Mouse (Mus musculus): ENCODE results near the gene Rab11b. TPM values are rescaled to one million over a fixed set of nuclear protein-coding genes. Genes with fewer than 3 reads are reported as not detected.
A peak's percentile ranks its signal among the peaks of the same experiment; 100 is the strongest.

Gene Rab11b
- polyA plus RNA-seq, 2 experiments, result 192 to 312 TPM

DNA sequence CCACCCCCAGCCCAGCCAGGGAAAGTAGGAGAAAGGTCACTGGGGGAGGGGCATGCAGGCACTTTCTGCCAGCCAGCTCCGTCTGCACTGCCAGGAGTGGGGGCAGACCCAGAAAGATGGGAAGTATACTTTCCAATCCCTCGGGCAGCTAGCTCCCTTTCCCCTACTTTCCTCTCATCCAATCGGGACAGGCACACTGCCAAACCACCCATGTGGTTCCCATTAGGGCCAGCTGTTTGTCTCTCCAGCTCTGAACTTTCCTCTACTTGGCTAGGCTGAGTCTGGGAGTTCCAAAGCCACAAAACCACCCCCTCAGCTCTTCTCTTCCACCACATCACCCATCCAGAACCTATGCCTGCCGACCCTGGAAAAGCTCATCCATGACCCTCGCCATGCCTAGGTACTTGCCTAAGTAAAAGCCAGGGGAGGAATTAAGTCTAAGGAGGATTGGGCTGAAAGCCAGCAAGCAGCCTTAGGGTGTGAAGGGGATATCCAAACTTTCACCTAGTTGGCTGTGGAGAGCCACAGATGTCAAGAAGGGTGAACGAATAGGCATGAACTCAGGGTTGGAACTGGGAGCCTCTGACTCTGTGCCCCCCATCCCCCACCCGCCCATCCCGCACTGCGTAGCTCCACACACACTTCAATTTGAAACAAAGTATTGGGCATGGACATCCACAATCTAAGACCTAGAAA, 19.1 kb upstream of the Rab11b start:
- no peak for TF ChIP-seq POLR2A (IDR thresholded peaks at IDR 0.05; ENCODE audit: borderline replicate concordance, extremely low read depth, insufficient read depth, insufficient read length)
- peak overlapping the region; percentile 90 for H3K27ac ChIP-seq (replicated peaks; ENCODE audit: low read depth, low read length)
- peak; percentile 91 for ATAC-seq (ENCODE audit: low FRiP score, low read depth)
- H3K9me3 ChIP-seq (ENCODE audit: control insufficient read depth, low read length), result no peaks in the 10 kb centered on the region
- peak overlapping the region; percentile 80 for H3K4me2 ChIP-seq (replicated peaks; ENCODE audit: low read depth, low read length, severe bottlenecking)
- H3K36me3 ChIP-seq (ENCODE audit: control insufficient read depth, insufficient read depth, low read length), result peaks cover 42% of the 10 kb centered on the region
- H3K4me3 ChIP-seq (replicated peaks; ENCODE audit: low read length), result peak overlapping the region; percentile 51
- WGBS, result 15% methylated on average over 9 of the region's 9 CpGs
- peaks cover 47% of the 10 kb centered on the region for H3K4me1 ChIP-seq (ENCODE audit: control insufficient read depth, insufficient read depth, low read length)
- DNase-seq (ENCODE audit: low spot score), result peak; percentile 96
- H3K9ac ChIP-seq (ENCODE audit: low read depth, low read length, severe bottlenecking), result peak overlapping the region; percentile 63
- H3K27me3 ChIP-seq (ENCODE audit: control insufficient read depth, insufficient read depth, low read length), result no peaks in the 10 kb centered on the region

GRCm38 (mm10) chr17:33775287-33775686, 15.0 kb upstream of the Rab11b start:
- Histone ChIP-seq H3K4me1 (ENCODE audit: control insufficient read depth, insufficient read depth, low read length) (peaks cover 25% of the 10 kb centered on the region), H3K9me3 (ENCODE audit: control insufficient read depth, low read length) (no peaks in the 10 kb centered on the region), H3K36me3 (ENCODE audit: control insufficient read depth, insufficient read depth, low read length) (peaks cover 44% of the 10 kb centered on the region), H3K27ac (replicated peaks; ENCODE audit: low read depth, low read length) (no peak overlapping the region), H3K27me3 (ENCODE audit: control insufficient read depth, insufficient read depth, low read length) (no peaks in the 10 kb centered on the region), H3K4me3 (replicated peaks; ENCODE audit: low read length) (no peak overlapping the region), H3K4me2 (replicated peaks; ENCODE audit: low read depth, low read length, severe bottlenecking) (no peak overlapping the region), H3K9ac (ENCODE audit: low read depth, low read length, severe bottlenecking) (no peak overlapping the region)
- WGBS, result 93% methylated on average over 4 of the region's 4 CpGs
- ATAC-seq (ENCODE audit: low FRiP score, low read depth) (no peak), DNase-seq (ENCODE audit: low spot score) (no peak)
- TF ChIP-seq POLR2A (IDR thresholded peaks at IDR 0.05; ENCODE audit: borderline replicate concordance, extremely low read depth, insufficient read depth, insufficient read length), result no peak

DNA sequence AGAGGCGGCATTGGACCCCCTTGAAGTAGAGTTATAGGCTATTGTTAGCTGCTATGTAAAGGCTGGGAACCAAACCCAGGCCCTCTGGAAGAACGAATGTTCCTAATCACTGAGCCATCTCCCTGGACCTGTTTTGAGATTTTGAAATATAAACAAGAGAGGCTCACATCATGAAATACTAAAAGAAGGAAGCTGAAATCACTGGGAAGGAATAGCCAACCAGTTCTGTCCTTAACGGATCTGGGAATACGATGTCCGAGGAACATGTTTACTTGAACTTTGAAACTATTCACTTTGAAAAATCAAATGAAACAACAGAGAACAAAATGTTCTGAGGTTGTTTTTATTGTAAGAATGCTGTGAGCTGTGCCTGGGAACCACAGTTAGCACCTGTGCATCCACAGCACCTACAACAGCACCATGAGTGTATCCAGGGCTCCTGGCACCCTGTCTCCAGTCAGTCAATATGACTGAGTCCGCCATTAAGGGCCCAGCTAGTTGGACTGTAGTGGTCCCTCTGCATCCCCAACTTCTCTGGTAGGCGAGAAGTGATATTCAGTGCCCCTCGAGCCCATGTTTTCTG, 14.3 kb upstream of the Rab11b start:
- Histone ChIP-seq H3K4me2 (replicated peaks; ENCODE audit: low read depth, low read length, severe bottlenecking) (no peak overlapping the region), H3K4me1 (ENCODE audit: control insufficient read depth, insufficient read depth, low read length) (peaks cover 19% of the 10 kb centered on the region), H3K9me3 (ENCODE audit: control insufficient read depth, low read length) (no peaks in the 10 kb centered on the region), H3K27me3 (ENCODE audit: control insufficient read depth, insufficient read depth, low read length) (no peaks in the 10 kb centered on the region), H3K9ac (ENCODE audit: low read depth, low read length, severe bottlenecking) (no peak overlapping the region), H3K36me3 (ENCODE audit: control insufficient read depth, insufficient read depth, low read length) (peaks cover 44% of the 10 kb centered on the region), H3K27ac (replicated peaks; ENCODE audit: low read depth, low read length) (no peak overlapping the region), H3K4me3 (replicated peaks; ENCODE audit: low read length) (no peak overlapping the region)
- ATAC-seq (ENCODE audit: low FRiP score, low read depth) (no peak), DNase-seq (ENCODE audit: low spot score) (no peak)
- TF ChIP-seq POLR2A (IDR thresholded peaks at IDR 0.05; ENCODE audit: borderline replicate concordance, extremely low read depth, insufficient read depth, insufficient read length), result no peak
- WGBS, result 89% methylated on average over 8 of the region's 8 CpGs

DNA sequence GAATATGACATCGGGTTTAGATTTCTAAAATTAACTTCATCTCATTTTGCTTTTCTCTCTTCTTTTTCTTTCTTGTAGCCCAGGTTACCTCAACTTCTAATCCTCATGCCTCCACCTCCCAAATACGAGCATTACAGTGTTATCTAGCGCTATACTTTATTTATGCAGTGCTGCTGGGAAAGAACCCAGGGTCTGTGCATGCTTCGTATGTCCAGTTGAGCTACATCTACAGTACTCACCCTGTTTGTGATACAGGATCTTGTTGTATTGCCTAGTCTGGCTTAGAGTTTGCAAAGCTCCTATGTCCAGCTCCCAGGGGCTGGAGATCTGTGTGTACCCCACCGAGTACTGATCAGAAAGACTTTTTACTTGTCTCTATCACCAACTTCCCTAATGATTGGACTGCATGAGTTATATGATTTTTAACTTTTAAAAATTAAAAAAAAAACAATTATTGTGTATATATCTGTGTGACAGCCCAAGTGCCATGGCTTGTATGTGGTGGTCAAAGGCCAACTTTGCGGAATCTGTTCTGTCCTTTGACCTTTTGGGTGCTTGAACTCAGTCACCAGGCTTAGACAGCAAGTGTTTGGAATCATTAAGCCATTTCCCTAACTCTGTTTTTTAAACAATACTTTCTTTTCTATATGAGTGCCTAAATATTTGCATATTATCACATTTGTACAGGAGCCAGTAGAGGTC, 13.7 kb upstream of the Rab11b start:
- Histone ChIP-seq H3K4me2 (replicated peaks; ENCODE audit: low read depth, low read length, severe bottlenecking) (no peak overlapping the region), H3K4me3 (replicated peaks; ENCODE audit: low read length) (no peak overlapping the region), H3K9ac (ENCODE audit: low read depth, low read length, severe bottlenecking) (no peak overlapping the region), H3K27ac (replicated peaks; ENCODE audit: low read depth, low read length) (no peak overlapping the region), H3K36me3 (ENCODE audit: control insufficient read depth, insufficient read depth, low read length) (peaks cover 44% of the 10 kb centered on the region), H3K27me3 (ENCODE audit: control insufficient read depth, insufficient read depth, low read length) (no peaks in the 10 kb centered on the region), H3K9me3 (ENCODE audit: control insufficient read depth, low read length) (no peaks in the 10 kb centered on the region), H3K4me1 (ENCODE audit: control insufficient read depth, insufficient read depth, low read length) (peaks cover 12% of the 10 kb centered on the region)
- DNase-seq (ENCODE audit: low spot score) (no peak), ATAC-seq (ENCODE audit: low FRiP score, low read depth) (no peak)
- WGBS, result 86% methylated on average over 6 of the region's 6 CpGs
- no peak for TF ChIP-seq POLR2A (IDR thresholded peaks at IDR 0.05; ENCODE audit: borderline replicate concordance, extremely low read depth, insufficient read depth, insufficient read length)

GRCm38 (mm10) chr17:33773426-33773825, 13.1 kb upstream of the Rab11b start:
- ATAC-seq (ENCODE audit: low FRiP score, low read depth) (no peak), DNase-seq (ENCODE audit: low spot score) (no peak)
- no peaks in the 10 kb centered on the region for H3K27me3 ChIP-seq (ENCODE audit: control insufficient read depth, insufficient read depth, low read length)
- H3K4me3 ChIP-seq (replicated peaks; ENCODE audit: low read length), result no peak overlapping the region
- H3K9me3 ChIP-seq (ENCODE audit: control insufficient read depth, low read length), result no peaks in the 10 kb centered on the region
- peaks cover 6% of the 10 kb centered on the region for H3K4me1 ChIP-seq (ENCODE audit: control insufficient read depth, insufficient read depth, low read length)
- 80% methylated on average over 6 of the region's 6 CpGs for WGBS
- peaks cover 43% of the 10 kb centered on the region for H3K36me3 ChIP-seq (ENCODE audit: control insufficient read depth, insufficient read depth, low read length)
- no peak overlapping the region for H3K27ac ChIP-seq (replicated peaks; ENCODE audit: low read depth, low read length)
- no peak overlapping the region for H3K4me2 ChIP-seq (replicated peaks; ENCODE audit: low read depth, low read length, severe bottlenecking)
- no peak overlapping the region for H3K9ac ChIP-seq (ENCODE audit: low read depth, low read length, severe bottlenecking)
- TF ChIP-seq POLR2A (IDR thresholded peaks at IDR 0.05; ENCODE audit: borderline replicate concordance, extremely low read depth, insufficient read depth, insufficient read length), result no peak

Measured in limb, embryonic 14.5 days (tissue).